Mouse (Mus musculus) hindbrain, embryonic 11.5 days (tissue): ENCODE results near the gene Trpm1. TPM values are rescaled to one million over a fixed set of nuclear protein-coding genes. Genes with fewer than 3 reads are reported as not detected.
A peak's percentile ranks its signal among the peaks of the same experiment; 100 is the strongest.

Experiments
- ATAC-seq: fragments of 200-750 bp; cut with Nextera tagmentation; 2 replicates; pipeline ENCODE4 v1.8.0; 2017; ENCODE audit warnings: mild to moderate bottlenecking, moderate TSS enrichment, moderate library complexity; ENCODE audit not compliant: low FRiP score
- DNase-seq: peaks from one replicate; pipeline ENCODE4 v3.0.0-alpha.2; 2015; ENCODE audit warnings: low spot score
- H3K27ac ChIP-seq: fragments of 300-500 bp; sonication (generic); 2 replicates; pipeline ENCODE4 v1.5.1; 2014; ENCODE audit warnings: mild to moderate bottlenecking, low read depth, low read length
- H3K27me3 ChIP-seq: fragments of 300-500 bp; sonication (generic); 2 replicates; pipeline ENCODE4 v1.6.1; 2014; ENCODE audit warnings: mild to moderate bottlenecking, low read length, moderate library complexity, mixed read lengths; ENCODE audit not compliant: control insufficient read depth, insufficient read depth
- H3K36me3 ChIP-seq: fragments of 300-500 bp; sonication (generic); 2 replicates; pipeline ENCODE4 v1.6.1; 2014; ENCODE audit warnings: mild to moderate bottlenecking, low read length, moderate library complexity, mixed read lengths; ENCODE audit not compliant: control insufficient read depth, insufficient read depth
- H3K4me1 ChIP-seq: fragments of 300-500 bp; sonication (generic); replicated peaks from 2 replicates; pipeline ENCODE4 v1.6.1; 2014; ENCODE audit warnings: low read length, mixed read lengths; ENCODE audit not compliant: control insufficient read depth, insufficient read depth
- H3K4me2 ChIP-seq: fragments of 300-500 bp; sonication (generic); replicated peaks from 2 replicates; pipeline ENCODE4 v1.6.1; 2014; ENCODE audit warnings: mild to moderate bottlenecking, low read depth, low read length
- H3K4me3 ChIP-seq: fragments of 300-500 bp; sonication (generic); 2 replicates; pipeline ENCODE4 v1.5.1; 2014; ENCODE audit warnings: low read depth, low read length
- H3K9ac ChIP-seq: fragments of 300-500 bp; sonication (generic); 2 replicates; pipeline ENCODE4 v1.6.1; 2014; ENCODE audit warnings: low read depth, low read length
- H3K9me3 ChIP-seq: fragments of 300-500 bp; sonication (generic); 2 replicates; pipeline ENCODE4 v1.6.1; 2016; ENCODE audit warnings: low read length; ENCODE audit not compliant: control insufficient read depth
- WGBS: fragments of 180-500 bp; shearing (Covaris S2); extraction: QIAGEN DNeasy Blood & Tissue Kit; methylation state at CpG from one replicate; pipeline ENCODE4 v1.1.7; 2014; 5-methylcytosine and 5-hydroxymethylcytosine counted together
- polyA plus RNA-seq: library from polyadenylated mRNA; unstranded; fragments of >200 nt; fragmentation: Nextera tagmentation; extraction: Ambion mirVana; gene quantifications from 2 replicates; pipeline ENCODE4 v1.2.1, GENCODE M21; 2014

The Trpm1 gene
- polyA plus RNA-seq, 1 experiment from 2014 or later = 0.74 TPM

GRCm38 (mm10) chr7:64160737-64161470, 7.3 kb downstream of the Trpm1 start:
- no peaks in the 10 kb centered on the region for H3K9me3 ChIP-seq
- peaks cover 2% of the 10 kb centered on the region; the same call in 1 of the 2 replicates for H3K4me1 ChIP-seq
- H3K4me2 ChIP-seq = no peak overlapping the region
- 71% methylated on average over 10 of the region's 10 CpGs for WGBS
- H3K9ac ChIP-seq = no peak overlapping the region
- ATAC-seq = no peak
- DNase-seq = no peak
- no peak overlapping the region for H3K27ac ChIP-seq
- H3K36me3 ChIP-seq = no peaks in the 10 kb centered on the region
- no peak overlapping the region for H3K4me3 ChIP-seq
- no peaks in the 10 kb centered on the region for H3K27me3 ChIP-seq

- ATAC-seq = no peak
- Histone ChIP-seq H3K4me2 (no peak overlapping the region), H3K9ac (no peak overlapping the region), H3K4me3 (no peak overlapping the region), H3K27ac (no peak overlapping the region), H3K27me3 (no peaks in the 10 kb centered on the region), H3K36me3 (no peaks in the 10 kb centered on the region), H3K9me3 (no peaks in the 10 kb centered on the region), H3K4me1 (peaks cover 2% of the 10 kb centered on the region; the same call in 1 of the 2 replicates)
- 55% methylated on average over 7 of the region's 7 CpGs for WGBS
- DNase-seq = no peak
These were observed 8.4 kb downstream of the Trpm1 start for GRCm38 (mm10) chr7:64161990-64162389.

- H3K27ac ChIP-seq = no peak overlapping the region
- no peaks in the 10 kb centered on the region for H3K27me3 ChIP-seq
- no peaks in the 10 kb centered on the region for H3K36me3 ChIP-seq
- no peak overlapping the region for H3K4me3 ChIP-seq
- H3K4me1 ChIP-seq = peaks cover 2% of the 10 kb centered on the region; the same call in 1 of the 2 replicates
- no peak overlapping the region for H3K4me2 ChIP-seq
- no peak for DNase-seq
- H3K9me3 ChIP-seq = no peaks in the 10 kb centered on the region
- no peak overlapping the region for H3K9ac ChIP-seq
- 82% methylated on average over 3 of the region's 3 CpGs for WGBS
- ATAC-seq = no peak
These were observed 9.5 kb downstream of the Trpm1 start for GRCm38 (mm10) chr7:64163086-64163485.

GRCm38 (mm10) chr7:64163890-64164289, 10.3 kb downstream of the Trpm1 start:
- Histone ChIP-seq H3K4me2 (no peak overlapping the region), H3K36me3 (no peaks in the 10 kb centered on the region), H3K9me3 (no peaks in the 10 kb centered on the region), H3K4me1 (peaks cover 2% of the 10 kb centered on the region; the same call in 1 of the 2 replicates), H3K9ac (no peak overlapping the region), H3K27me3 (no peaks in the 10 kb centered on the region), H3K27ac (no peak overlapping the region), H3K4me3 (no peak overlapping the region)
- WGBS = 83% methylated on average over 1 of the region's 1 CpGs
- DNase-seq (no peak), ATAC-seq (no peak)

GRCm38 (mm10) chr7:64164997-64165396, 11.4 kb downstream of the Trpm1 start:
- no peaks in the 10 kb centered on the region; the same call in 1 of the 2 replicates for H3K4me1 ChIP-seq
- H3K4me3 ChIP-seq = no peak overlapping the region
- no peak overlapping the region for H3K4me2 ChIP-seq
- ATAC-seq (peak; percentile 55; the same call in 1 of the 2 replicates), DNase-seq (peak; percentile 54)
- H3K9me3 ChIP-seq = no peaks in the 10 kb centered on the region
- H3K27me3 ChIP-seq = no peaks in the 10 kb centered on the region
- no peak overlapping the region for H3K9ac ChIP-seq
- H3K36me3 ChIP-seq = no peaks in the 10 kb centered on the region
- no peak overlapping the region for H3K27ac ChIP-seq
- WGBS = 70% methylated on average over 3 of the region's 3 CpGs

- DNase-seq = no peak
- 80% methylated on average over 3 of the region's 3 CpGs for whole genome bisulfite sequencing
- H3K4me1 ChIP-seq = no peaks in the 10 kb centered on the region; the same call in 1 of the 2 replicates
- no peaks in the 10 kb centered on the region for H3K9me3 ChIP-seq
- H3K27me3 ChIP-seq = no peaks in the 10 kb centered on the region
- H3K4me2 ChIP-seq = no peak overlapping the region
- H3K27ac ChIP-seq = no peak overlapping the region
- ATAC-seq = no peak
- H3K9ac ChIP-seq = no peak overlapping the region
- no peak overlapping the region for H3K4me3 ChIP-seq
- no peaks in the 10 kb centered on the region for H3K36me3 ChIP-seq
These were observed 12.4 kb downstream of the Trpm1 start for GRCm38 (mm10) chr7:64166025-64166424.

- H3K27ac ChIP-seq = no peak overlapping the region
- H3K4me3 ChIP-seq = no peak overlapping the region
- H3K4me2 ChIP-seq = no peak overlapping the region
- no peak overlapping the region for H3K9ac ChIP-seq
- H3K27me3 ChIP-seq = no peaks in the 10 kb centered on the region
- no peak for ATAC-seq
- H3K4me1 ChIP-seq = no peaks in the 10 kb centered on the region; the same call in 1 of the 2 replicates
- DNase-seq = no peak
- H3K36me3 ChIP-seq = no peaks in the 10 kb centered on the region
- H3K9me3 ChIP-seq = no peaks in the 10 kb centered on the region
These were observed 13.1 kb downstream of the Trpm1 start for GRCm38 (mm10) chr7:64166724-64167123.

GRCm38 (mm10) chr7:64179310-64179709, 25.7 kb downstream of the Trpm1 start:
- Histone ChIP-seq H3K4me2 (no peak overlapping the region), H3K4me1 (no peaks in the 10 kb centered on the region), H3K27ac (no peak overlapping the region), H3K36me3 (no peaks in the 10 kb centered on the region), H3K4me3 (no peak overlapping the region), H3K9ac (no peak overlapping the region), H3K27me3 (no peaks in the 10 kb centered on the region), H3K9me3 (no peaks in the 10 kb centered on the region)
- 89% methylated on average over 4 of the region's 4 CpGs for WGBS
- no peak for ATAC-seq
- no peak for DNase-seq
